23 mouse cellular contexts compared by ENCODE assay signal in the genomic region with DNA sequence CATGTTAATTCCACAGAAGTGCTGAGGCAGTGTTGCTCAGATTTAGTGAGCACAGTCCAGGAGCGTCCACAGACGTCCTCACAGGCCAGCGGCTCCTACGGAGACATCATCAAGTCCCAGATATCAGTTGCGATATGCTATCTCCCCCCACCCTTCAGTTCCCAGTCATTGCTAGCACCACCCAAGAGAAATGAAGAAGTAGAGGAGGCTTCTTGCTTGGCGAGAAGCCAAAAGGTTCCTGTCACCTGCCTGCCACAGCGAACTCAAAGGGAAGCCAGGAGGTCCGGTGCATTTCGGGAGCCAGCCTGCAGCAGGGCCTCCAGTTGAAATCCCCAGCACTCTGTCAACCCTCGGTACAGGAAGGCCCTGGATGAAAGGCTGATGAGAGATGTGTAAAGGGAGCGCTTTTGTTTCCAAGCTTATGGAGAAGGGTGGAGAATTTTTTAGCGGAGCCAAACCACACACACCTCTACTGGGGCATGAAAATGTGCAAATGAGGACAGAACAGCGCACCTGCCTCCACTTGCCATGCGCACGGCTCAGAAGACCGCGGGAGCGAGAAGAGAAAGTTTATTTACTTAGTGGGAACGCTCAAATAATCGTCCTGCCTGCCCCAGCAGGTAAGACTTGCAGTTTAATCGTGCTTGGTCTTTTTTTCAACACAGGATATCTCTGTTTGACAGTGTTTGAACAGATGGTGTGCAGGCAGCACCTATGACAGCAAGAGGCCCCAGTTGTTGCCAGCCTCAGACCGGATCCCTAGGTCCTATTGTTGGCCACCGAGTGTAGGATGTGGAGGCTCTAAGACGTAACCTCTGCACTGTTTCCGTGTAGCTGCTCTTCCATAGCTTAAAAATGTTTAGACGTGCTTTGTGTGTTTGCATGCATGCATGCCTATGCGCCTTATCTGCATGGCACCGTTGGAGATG. TPM values are rescaled to one million over a fixed set of nuclear protein-coding genes. Genes with fewer than 3 reads are reported as not detected.
A peak's percentile ranks its signal among the peaks of the same experiment; 100 is the strongest.
DNase-seq lines count a peak whose midpoint lies in the region; ATAC-seq and TF ChIP-seq lines count a peak whose summit lies in the region.
"Had no signal": no experiment of that assay in that cellular context is flagged by ENCODE, and none has a peak within 500 bp of the region (broad histone marks: within the 10 kb centered on the region; RNA-seq: fewer than 3 reads in every experiment).

No protein-coding gene starts in this region.

- H3K4me1 ChIP-seq in lung, embryonic 15.5 days, result no peaks in the 10 kb centered on the region
- H3K4me1 ChIP-seq in E14TG2a.4 (replicated peaks; ENCODE audit: low read depth, low read length), result peaks cover 8% of the 10 kb centered on the region
- H3K4me1 ChIP-seq in stomach, embryonic 14.5 days (ENCODE audit: control insufficient read depth, insufficient read depth, low read length), result 0 out of 2 replicates have a peak, but pooled peaks cover 3% of the 10 kb centered on the region
- H3K4me1 ChIP-seq: heart, embryonic 12.5 days; hindbrain, embryonic 15.5 days; neural tube, embryonic 15.5 days had no signal

- H3K27ac ChIP-seq in lung, embryonic 15.5 days, result no peak overlapping the region
- 0 out of 2 replicates have a peak overlapping the region, but pooled peaks have one; percentile 53 for H3K27ac ChIP-seq in stomach, embryonic 14.5 days (ENCODE audit: low read length)
- H3K27ac ChIP-seq: gastrocnemius, adult 2 months; hindbrain, embryonic 15.5 days; kidney, postnatal 0 days; neural tube, embryonic 15.5 days had no signal

- no peaks in the 10 kb centered on the region for H3K36me3 ChIP-seq in lung, embryonic 15.5 days
- H3K36me3 ChIP-seq in E14TG2a.4 (ENCODE audit: insufficient read depth, low read length), result no peaks in the 10 kb centered on the region
- no peaks in the 10 kb centered on the region for H3K36me3 ChIP-seq in stomach, embryonic 14.5 days (ENCODE audit: control insufficient read depth, insufficient read depth, low read length)
- H3K36me3 ChIP-seq: heart, embryonic 12.5 days; hindbrain, embryonic 15.5 days; neural tube, embryonic 15.5 days had no signal

- TF ChIP-seq CTCF in E14TG2a.4 (conservative IDR thresholded peaks at IDR 0.05; ENCODE audit: low read length), result no peak

- no peak overlapping the region for H3K9ac ChIP-seq in lung, embryonic 15.5 days
- H3K9ac ChIP-seq in stomach, embryonic 14.5 days (replicated peaks; ENCODE audit: low read depth, low read length), result no peak overlapping the region
- H3K9ac ChIP-seq: heart, embryonic 12.5 days; hindbrain, embryonic 15.5 days; neural tube, embryonic 15.5 days had no signal

- WGBS in lung, embryonic 15.5 days, result 24% methylated on average over 28 of the region's 28 CpGs
- WGBS in stomach, embryonic 14.5 days, result 44% methylated on average over 28 of the region's 28 CpGs

- no peaks in the 10 kb centered on the region for H3K9me3 ChIP-seq in lung, embryonic 15.5 days
- H3K9me3 ChIP-seq in E14TG2a.4 (ENCODE audit: low read length), result peaks cover 16% of the 10 kb centered on the region
- 0 out of 2 replicates have a peak, but pooled peaks cover 4% of the 10 kb centered on the region for H3K9me3 ChIP-seq in stomach, embryonic 14.5 days (ENCODE audit: control insufficient read depth, low read depth, low read length)
- H3K9me3 ChIP-seq: neural tube, embryonic 15.5 days had no signal

- ATAC-seq in lung, embryonic 15.5 days (ENCODE audit: borderline replicate concordance, extremely low read depth, low FRiP score, low TSS enrichment), result no peak
- ATAC-seq in hematopoietic stem cell, adult 5-6 weeks (replicated peaks in 1 of 2; ENCODE audit: insufficient read depth in 1 of 2, low FRiP score in 2 of 2, low TSS enrichment in 1 of 2, low read depth in 1 of 2, poor library complexity in 2 of 2, severe bottlenecking in 2 of 2), result peak; percentile 22 to 48; a peak in 1 of 4 replicates
- ATAC-seq in stomach, embryonic 14.5 days (ENCODE audit: insufficient number of reproducible peaks, insufficient read depth, low FRiP score, low read depth), result peak; percentile 76

- H3K4me2 ChIP-seq in lung, embryonic 15.5 days, result peak overlapping the region; percentile 38
- H3K4me2 ChIP-seq in stomach, embryonic 14.5 days (replicated peaks; ENCODE audit: low read depth, low read length), result no peak overlapping the region
- H3K4me2 ChIP-seq: heart, embryonic 12.5 days; hindbrain, embryonic 15.5 days; neural tube, embryonic 15.5 days had no signal

- intact Hi-C loops in heart, postnatal 10 days (cut with DNase I), result loop anchor here (5.0 kb wide), 1 partner anchor 86 kb away; no protein-coding TSS in a partner anchor

- DNase-seq in lung, postnatal 10 days, result no peak
- DNase-seq in heart, postnatal 10 days, result no peak
- DNase-seq in thymus, postnatal 10 days (ENCODE audit: low spot score in 2 of 2), result no peak
- DNase-seq in cerebellum, postnatal 36 days, result no peak
- DNase-seq: adrenal gland, postnatal 10 days; cerebellum, adult 9-10 months; gastrocnemius, adult 2 months; heart, postnatal 36 days; kidney, adult 18-20 months; midbrain, embryonic 14.5 days; spleen, adult 18-20 months had no signal

- H3K27me3 ChIP-seq in lung, embryonic 15.5 days, result no peaks in the 10 kb centered on the region
- H3K27me3 ChIP-seq in E14TG2a.4 (ENCODE audit: insufficient read depth, low read length), result 0 out of 2 replicates have a peak, but pooled peaks cover 3% of the 10 kb centered on the region
- no peaks in the 10 kb centered on the region for H3K27me3 ChIP-seq in stomach, embryonic 14.5 days (ENCODE audit: control insufficient read depth, insufficient read depth, low read length)
- H3K27me3 ChIP-seq: heart, embryonic 12.5 days; hindbrain, embryonic 15.5 days; neural tube, embryonic 15.5 days had no signal

- no peak overlapping the region for H3K4me3 ChIP-seq in lung, embryonic 15.5 days
- 0 out of 2 replicates have a peak overlapping the region, but pooled peaks have one; percentile 4 for H3K4me3 ChIP-seq in E14TG2a.4 (replicated peaks; ENCODE audit: low read length)
- H3K4me3 ChIP-seq in stomach, embryonic 14.5 days (ENCODE audit: low read depth, low read length), result no peak overlapping the region
- H3K4me3 ChIP-seq: gastrocnemius, adult 2 months; heart, embryonic 12.5 days; hindbrain, embryonic 15.5 days; myocyte; neural tube, embryonic 15.5 days had no signal

RNA-seq across cellular contexts. Expression of a gene that starts 15.0 kb away (rescaled TPM):
- polyA plus RNA-seq in lung, embryonic 15.5 days (2015; fragmentation: Nextera tagmentation; extraction: Ambion mirVana), result not detected in 2 replicates
- total RNA-seq in hematopoietic stem cell, adult 5-6 weeks (2017), result not detected in 2 replicates
- not detected in 2 replicates for polyA plus RNA-seq in stomach, embryonic 14.5 days (2014; fragmentation: Nextera tagmentation; extraction: Ambion mirVana)
- not detected for total RNA-seq in heart, postnatal 10 days (2021)
- total RNA-seq: gastrocnemius, adult 2 months; heart, postnatal 36 days; megakaryocyte progenitor cell, adult 5-6 weeks had no signal
- polyA plus RNA-seq: forebrain, embryonic 11.5 days; heart, embryonic 12.5 days; hindbrain, embryonic 15.5 days; limb, embryonic 14.5 days; midbrain, embryonic 14.5 days; neural tube, embryonic 15.5 days had no signal
